Mouse (Mus musculus): ENCODE results near the gene Shq1. TPM values are rescaled to one million over a fixed set of nuclear protein-coding genes. Genes with fewer than 3 reads are reported as not detected.

Gene Shq1
- polyA plus RNA-seq, 1 experiment from 2014 or later = 16.0 TPM

DNA sequence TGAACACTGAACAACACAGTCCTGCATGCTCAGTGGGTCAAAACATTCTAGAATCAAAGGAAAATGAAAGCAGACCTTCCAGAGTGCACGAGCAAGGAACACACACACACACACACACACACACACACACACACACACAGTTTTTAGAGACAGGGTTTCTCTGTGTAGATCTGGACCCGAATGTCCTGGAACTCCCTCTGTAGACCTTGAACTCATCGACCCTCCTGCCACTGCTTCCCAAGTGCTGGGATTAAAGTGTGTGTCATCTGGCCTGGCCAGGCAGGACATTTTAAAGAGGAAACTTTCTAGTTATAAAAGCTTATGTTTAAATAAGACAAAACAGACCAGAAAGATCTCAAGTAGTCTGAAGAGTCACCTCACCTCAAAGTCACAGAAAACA, 82.1 kb downstream of the Shq1 start:
- H3K4me2 ChIP-seq (replicated peaks; ENCODE audit: low read depth, low read length) = no peak overlapping the region

DNA sequence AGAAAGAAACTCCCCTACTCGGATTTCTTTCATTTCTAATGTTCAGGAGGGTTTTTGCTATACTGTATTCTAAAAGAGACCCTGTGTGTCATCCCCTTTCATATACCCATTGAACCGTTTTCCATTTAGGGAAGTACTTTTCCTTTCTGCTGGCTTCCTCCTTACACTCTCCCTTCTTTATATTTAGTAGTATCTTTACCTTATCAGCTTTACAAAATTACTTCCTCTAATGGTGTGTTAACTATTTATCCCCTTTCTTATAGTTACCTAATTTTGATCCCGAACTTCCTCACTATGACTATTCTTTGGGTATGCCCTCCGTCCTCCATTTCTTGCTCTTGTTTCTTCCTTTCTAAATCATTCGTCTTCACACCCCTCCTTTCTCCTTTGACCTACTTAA, 84.2 kb downstream of the Shq1 start:
- no peak for ATAC-seq (ENCODE audit: insufficient number of reproducible peaks, insufficient read depth, low FRiP score, low read depth)
- Histone ChIP-seq H3K4me3 (ENCODE audit: low read depth, low read length) (no peak overlapping the region), H3K4me2 (replicated peaks; ENCODE audit: low read depth, low read length) (no peak overlapping the region), H3K9me3 (ENCODE audit: control insufficient read depth, low read depth, low read length) (no peaks in the 10 kb centered on the region), H3K27ac (ENCODE audit: low read length) (no peak overlapping the region), H3K4me1 (ENCODE audit: control insufficient read depth, insufficient read depth, low read length) (no peaks in the 10 kb centered on the region), H3K36me3 (ENCODE audit: control insufficient read depth, insufficient read depth, low read length) (no peaks in the 10 kb centered on the region), H3K27me3 (ENCODE audit: control insufficient read depth, insufficient read depth, low read length) (no peaks in the 10 kb centered on the region), H3K9ac (replicated peaks; ENCODE audit: low read depth, low read length) (no peak overlapping the region)
- WGBS = 88% methylated on average over 5 of the region's 5 CpGs

More for the DNA sequence above, 82.1 kb downstream of the Shq1 start:
- no peak for ATAC-seq (ENCODE audit: insufficient number of reproducible peaks, insufficient read depth, low FRiP score, low read depth)
- H3K9ac ChIP-seq (replicated peaks; ENCODE audit: low read depth, low read length) = no peak overlapping the region
- H3K36me3 ChIP-seq (ENCODE audit: control insufficient read depth, insufficient read depth, low read length) = no peaks in the 10 kb centered on the region
- no peaks in the 10 kb centered on the region for H3K27me3 ChIP-seq (ENCODE audit: control insufficient read depth, insufficient read depth, low read length)
- no peak overlapping the region for H3K4me3 ChIP-seq (ENCODE audit: low read depth, low read length)
- no peaks in the 10 kb centered on the region for H3K9me3 ChIP-seq (ENCODE audit: control insufficient read depth, low read depth, low read length)
- no peak overlapping the region for H3K27ac ChIP-seq (ENCODE audit: low read length)
- 83% methylated on average over 3 of the region's 3 CpGs for WGBS
- no peaks in the 10 kb centered on the region for H3K4me1 ChIP-seq (ENCODE audit: control insufficient read depth, insufficient read depth, low read length)

DNA sequence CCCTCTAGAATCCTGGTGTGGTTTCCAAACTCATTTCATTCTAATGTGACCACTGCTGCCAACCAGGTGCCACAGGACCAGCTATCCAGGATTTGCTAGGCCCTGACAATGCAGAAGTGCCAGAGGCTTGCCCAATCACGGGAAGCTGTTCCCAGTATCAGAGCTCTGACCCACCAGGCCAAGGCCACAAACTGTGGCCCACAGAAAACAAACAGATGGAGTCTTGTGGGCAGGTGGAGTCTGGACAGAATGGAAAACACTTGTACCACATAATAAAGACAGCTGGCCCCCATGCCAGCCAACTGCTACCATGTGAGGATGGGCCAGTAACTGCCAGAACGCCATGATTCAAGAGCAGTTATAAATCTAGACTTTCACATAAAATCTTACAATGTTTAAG, 89.0 kb downstream of the Shq1 start:
- ATAC-seq (ENCODE audit: insufficient number of reproducible peaks, insufficient read depth, low FRiP score, low read depth) = no peak
- Histone ChIP-seq H3K27ac (ENCODE audit: low read length) (no peak overlapping the region), H3K36me3 (ENCODE audit: control insufficient read depth, insufficient read depth, low read length) (no peaks in the 10 kb centered on the region), H3K4me2 (replicated peaks; ENCODE audit: low read depth, low read length) (no peak overlapping the region), H3K9me3 (ENCODE audit: control insufficient read depth, low read depth, low read length) (no peaks in the 10 kb centered on the region), H3K9ac (replicated peaks; ENCODE audit: low read depth, low read length) (no peak overlapping the region), H3K27me3 (ENCODE audit: control insufficient read depth, insufficient read depth, low read length) (no peaks in the 10 kb centered on the region), H3K4me1 (ENCODE audit: control insufficient read depth, insufficient read depth, low read length) (no peaks in the 10 kb centered on the region), H3K4me3 (ENCODE audit: low read depth, low read length) (no peak overlapping the region)
- WGBS = 92% methylated on average over 2 of the region's 2 CpGs

DNA sequence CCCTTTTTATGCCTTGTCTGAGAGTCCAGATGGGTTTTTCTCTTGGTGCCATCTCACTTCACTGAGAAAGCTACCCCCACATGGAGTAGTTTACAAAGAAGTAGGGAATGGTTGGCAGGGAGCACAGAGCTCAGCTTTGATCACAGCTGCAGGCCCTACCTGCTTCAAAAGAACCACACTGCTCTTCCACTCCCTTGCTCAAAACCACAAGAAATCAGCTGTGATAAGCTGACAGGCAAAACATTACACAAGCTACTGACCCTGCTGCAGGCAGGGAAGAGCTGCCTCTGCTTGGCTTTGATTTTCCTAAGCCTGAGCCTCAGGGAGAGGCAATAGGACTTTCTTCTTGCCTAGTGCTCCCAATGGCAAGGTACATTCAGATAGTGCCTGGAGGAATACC, 89.9 kb downstream of the Shq1 start:
- H3K4me3 ChIP-seq (ENCODE audit: low read depth, low read length) = no peak overlapping the region
- H3K27ac ChIP-seq (ENCODE audit: low read length) = no peak overlapping the region
- no peaks in the 10 kb centered on the region for H3K36me3 ChIP-seq (ENCODE audit: control insufficient read depth, insufficient read depth, low read length)
- no peaks in the 10 kb centered on the region for H3K27me3 ChIP-seq (ENCODE audit: control insufficient read depth, insufficient read depth, low read length)
- no peak for ATAC-seq (ENCODE audit: insufficient number of reproducible peaks, insufficient read depth, low FRiP score, low read depth)
- H3K4me1 ChIP-seq (ENCODE audit: control insufficient read depth, insufficient read depth, low read length) = no peaks in the 10 kb centered on the region
- H3K4me2 ChIP-seq (replicated peaks; ENCODE audit: low read depth, low read length) = no peak overlapping the region
- no peaks in the 10 kb centered on the region for H3K9me3 ChIP-seq (ENCODE audit: control insufficient read depth, low read depth, low read length)
- H3K9ac ChIP-seq (replicated peaks; ENCODE audit: low read depth, low read length) = no peak overlapping the region

DNA sequence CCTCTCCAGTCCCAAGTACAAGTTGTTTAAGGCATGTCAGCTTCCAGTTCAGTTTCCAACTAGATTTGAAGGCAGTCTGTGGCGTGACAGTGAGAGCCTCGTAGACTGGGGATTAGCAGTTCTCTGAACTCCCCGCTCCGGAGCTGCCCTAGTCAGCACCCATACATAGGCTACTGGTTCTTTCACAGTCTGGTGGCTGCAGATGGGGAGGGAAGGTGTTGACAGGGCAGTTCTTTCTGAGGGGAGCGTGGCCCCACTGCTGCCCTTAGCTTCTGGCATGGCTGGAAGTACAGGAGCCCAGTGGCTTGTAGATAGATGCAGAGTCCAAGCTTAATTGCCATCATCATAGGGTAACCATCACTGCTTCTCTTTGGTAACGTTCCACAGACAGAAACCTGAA, 93.4 kb downstream of the Shq1 start:
- no peak overlapping the region for H3K9ac ChIP-seq (replicated peaks; ENCODE audit: low read depth, low read length)
- H3K4me3 ChIP-seq (ENCODE audit: low read depth, low read length) = no peak overlapping the region
- no peaks in the 10 kb centered on the region for H3K36me3 ChIP-seq (ENCODE audit: control insufficient read depth, insufficient read depth, low read length)
- ATAC-seq (ENCODE audit: insufficient number of reproducible peaks, insufficient read depth, low FRiP score, low read depth) = no peak
- H3K27ac ChIP-seq (ENCODE audit: low read length) = no peak overlapping the region
- no peaks in the 10 kb centered on the region for H3K9me3 ChIP-seq (ENCODE audit: control insufficient read depth, low read depth, low read length)
- H3K27me3 ChIP-seq (ENCODE audit: control insufficient read depth, insufficient read depth, low read length) = no peaks in the 10 kb centered on the region
- H3K4me2 ChIP-seq (replicated peaks; ENCODE audit: low read depth, low read length) = no peak overlapping the region
- WGBS = 94% methylated on average over 6 of the region's 6 CpGs
- no peaks in the 10 kb centered on the region for H3K4me1 ChIP-seq (ENCODE audit: control insufficient read depth, insufficient read depth, low read length)

DNA sequence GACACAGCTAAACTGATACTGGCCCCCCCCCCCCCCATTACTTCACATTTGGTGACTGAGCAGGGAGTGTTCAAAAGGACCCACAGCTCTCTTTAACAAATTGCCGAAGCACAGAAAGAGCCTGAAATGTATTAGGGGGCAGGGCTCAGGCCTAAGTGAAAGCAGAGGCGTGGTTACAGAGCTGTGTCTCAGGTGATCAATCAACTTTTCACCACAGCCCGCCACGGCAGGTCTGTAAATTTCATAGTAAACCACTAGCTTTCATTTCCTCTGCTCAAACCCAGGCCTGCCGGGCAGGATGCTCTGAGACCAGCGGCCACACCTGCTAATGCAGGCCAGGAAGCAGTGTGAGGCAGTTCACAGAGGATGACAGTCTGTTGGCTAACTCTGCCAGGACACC, 94.8 kb downstream of the Shq1 start:
- Histone ChIP-seq H3K4me3 (ENCODE audit: low read depth, low read length) (no peak overlapping the region), H3K4me1 (ENCODE audit: control insufficient read depth, insufficient read depth, low read length) (no peaks in the 10 kb centered on the region), H3K9me3 (ENCODE audit: control insufficient read depth, low read depth, low read length) (no peaks in the 10 kb centered on the region), H3K36me3 (ENCODE audit: control insufficient read depth, insufficient read depth, low read length) (no peaks in the 10 kb centered on the region), H3K27ac (ENCODE audit: low read length) (no peak overlapping the region), H3K27me3 (ENCODE audit: control insufficient read depth, insufficient read depth, low read length) (no peaks in the 10 kb centered on the region), H3K9ac (replicated peaks; ENCODE audit: low read depth, low read length) (no peak overlapping the region), H3K4me2 (replicated peaks; ENCODE audit: low read depth, low read length) (no peak overlapping the region)
- 13% methylated on average over 6 of the region's 6 CpGs for whole genome bisulfite sequencing
- no peak for ATAC-seq (ENCODE audit: insufficient number of reproducible peaks, insufficient read depth, low FRiP score, low read depth)

DNA sequence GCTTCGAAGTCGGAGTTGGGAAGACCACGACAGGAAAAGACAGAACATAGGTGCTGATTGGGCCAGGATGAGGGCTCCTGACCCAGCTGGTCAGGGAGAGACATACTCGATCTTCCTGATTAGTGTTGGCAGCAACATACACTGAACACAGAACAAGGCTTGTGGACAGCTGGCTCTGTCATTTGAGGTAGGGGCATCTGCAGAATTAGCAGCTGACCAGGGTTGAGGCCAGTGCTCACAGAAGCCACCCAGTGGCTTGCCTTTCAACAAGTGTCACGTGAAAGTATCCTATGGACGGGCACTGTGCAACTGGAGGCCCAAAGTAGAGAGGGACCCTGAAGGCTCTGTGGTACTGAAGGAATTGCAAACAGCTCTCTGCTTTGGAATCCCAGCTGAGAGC, 104.2 kb downstream of the Shq1 start:
- Histone ChIP-seq H3K4me2 (replicated peaks; ENCODE audit: low read depth, low read length) (no peak overlapping the region), H3K4me1 (ENCODE audit: control insufficient read depth, insufficient read depth, low read length) (peaks cover 12% of the 10 kb centered on the region), H3K9ac (replicated peaks; ENCODE audit: low read depth, low read length) (no peak overlapping the region), H3K36me3 (ENCODE audit: control insufficient read depth, insufficient read depth, low read length) (no peaks in the 10 kb centered on the region), H3K27ac (ENCODE audit: low read length) (no peak overlapping the region), H3K27me3 (ENCODE audit: control insufficient read depth, insufficient read depth, low read length) (no peaks in the 10 kb centered on the region), H3K9me3 (ENCODE audit: control insufficient read depth, low read depth, low read length) (no peaks in the 10 kb centered on the region), H3K4me3 (ENCODE audit: low read depth, low read length) (no peak overlapping the region)
- ATAC-seq (ENCODE audit: insufficient number of reproducible peaks, insufficient read depth, low FRiP score, low read depth) = no peak
- WGBS = 78% methylated on average over 6 of the region's 6 CpGs

DNA sequence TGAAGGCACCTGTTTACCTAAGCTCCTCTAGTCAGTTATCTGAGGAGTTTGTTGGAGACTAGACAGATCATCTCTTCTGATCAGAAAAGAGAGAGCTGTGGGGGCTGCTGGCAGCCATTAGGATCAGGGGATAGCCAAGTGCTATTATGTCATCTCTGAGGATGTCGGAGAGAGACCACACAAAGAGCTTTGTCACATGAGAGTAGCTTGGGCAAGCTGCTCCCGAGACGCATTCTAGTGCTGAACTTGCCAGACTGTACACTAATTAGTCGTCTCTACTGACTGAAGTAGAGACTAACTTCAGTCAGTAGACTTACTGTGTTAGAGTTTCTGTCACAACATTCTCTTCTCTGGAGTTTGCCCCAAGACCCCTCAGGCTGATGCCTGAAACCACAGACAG, 106.4 kb downstream of the Shq1 start:
- Histone ChIP-seq H3K9me3 (ENCODE audit: control insufficient read depth, low read depth, low read length) (no peaks in the 10 kb centered on the region), H3K27ac (ENCODE audit: low read length) (no peak overlapping the region), H3K27me3 (ENCODE audit: control insufficient read depth, insufficient read depth, low read length) (no peaks in the 10 kb centered on the region), H3K4me2 (replicated peaks; ENCODE audit: low read depth, low read length) (no peak overlapping the region), H3K9ac (replicated peaks; ENCODE audit: low read depth, low read length) (no peak overlapping the region), H3K36me3 (ENCODE audit: control insufficient read depth, insufficient read depth, low read length) (no peaks in the 10 kb centered on the region), H3K4me3 (ENCODE audit: low read depth, low read length) (no peak overlapping the region), H3K4me1 (ENCODE audit: control insufficient read depth, insufficient read depth, low read length) (peaks cover 12% of the 10 kb centered on the region)
- 52% methylated on average over 4 of the region's 4 CpGs for WGBS
- no peak for ATAC-seq (ENCODE audit: insufficient number of reproducible peaks, insufficient read depth, low FRiP score, low read depth)

DNA sequence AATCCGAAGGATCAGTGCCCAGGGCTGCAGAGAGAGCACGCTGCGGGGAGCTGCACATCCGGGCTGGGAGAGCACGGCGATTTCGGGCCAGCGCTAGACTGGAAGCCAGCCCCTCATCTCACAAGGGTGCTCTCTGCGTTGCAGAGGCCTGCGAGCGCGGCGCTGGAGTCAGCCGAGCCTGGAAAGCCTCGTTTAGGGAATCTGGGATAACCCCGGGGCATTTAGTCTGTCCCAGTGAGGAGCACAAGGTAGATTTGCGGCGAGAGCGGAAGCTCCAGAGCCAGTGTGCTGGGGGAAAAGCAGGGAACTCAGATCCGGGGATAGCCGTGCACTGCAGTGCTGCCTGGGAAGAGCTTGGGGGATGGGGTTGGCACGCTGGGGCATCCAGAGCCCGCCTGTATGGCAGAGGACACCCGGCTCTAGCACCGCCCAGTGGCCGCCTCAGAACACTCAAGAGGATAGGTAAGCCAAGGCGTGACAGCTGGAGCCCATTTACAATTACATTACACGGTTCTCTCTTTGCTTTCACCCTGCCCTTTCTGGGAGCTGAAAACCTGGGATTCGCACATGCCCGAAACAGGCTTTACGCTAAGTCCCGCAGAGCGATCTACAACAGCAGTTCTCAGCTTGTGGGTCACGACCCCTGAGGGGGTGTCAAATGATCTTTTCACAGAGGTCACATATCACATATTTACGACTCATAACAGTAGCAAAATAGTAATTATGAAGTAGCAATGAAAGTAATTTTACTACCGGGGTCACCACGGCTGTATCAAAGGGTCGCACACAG, 107.2 kb downstream of the Shq1 start:
- Histone ChIP-seq H3K9me3 (ENCODE audit: control insufficient read depth, low read depth, low read length) (no peaks in the 10 kb centered on the region), H3K4me1 (ENCODE audit: control insufficient read depth, insufficient read depth, low read length) (peaks cover 12% of the 10 kb centered on the region), H3K4me3 (ENCODE audit: low read depth, low read length) (peak overlapping the region; percentile 44), H3K4me2 (replicated peaks; ENCODE audit: low read depth, low read length) (peak overlapping the region; percentile 99), H3K27me3 (ENCODE audit: control insufficient read depth, insufficient read depth, low read length) (no peaks in the 10 kb centered on the region), H3K9ac (replicated peaks; ENCODE audit: low read depth, low read length) (peak overlapping the region; percentile 28; the same call in 1 of the 2 replicates), H3K27ac (ENCODE audit: low read length) (no peak overlapping the region), H3K36me3 (ENCODE audit: control insufficient read depth, insufficient read depth, low read length) (no peaks in the 10 kb centered on the region)
- 7% methylated on average over 38 of the region's 38 CpGs for WGBS
- ATAC-seq (ENCODE audit: insufficient number of reproducible peaks, insufficient read depth, low FRiP score, low read depth) = peak; percentile 88
